Mouse (Mus musculus): ENCODE measurements around the gene Pidd1. TPM values are rescaled to one million over a fixed set of nuclear protein-coding genes. Genes with fewer than 3 reads are reported as not detected.
"Not testable (repeated sequence)": the region's sequence is repeated elsewhere in the genome, so short reads cannot be mapped to it uniquely, and the experiment has no call there.

The Pidd1 gene
- polyA plus RNA-seq, 1 experiment from 2014 or later: 7.3 TPM

DNA sequence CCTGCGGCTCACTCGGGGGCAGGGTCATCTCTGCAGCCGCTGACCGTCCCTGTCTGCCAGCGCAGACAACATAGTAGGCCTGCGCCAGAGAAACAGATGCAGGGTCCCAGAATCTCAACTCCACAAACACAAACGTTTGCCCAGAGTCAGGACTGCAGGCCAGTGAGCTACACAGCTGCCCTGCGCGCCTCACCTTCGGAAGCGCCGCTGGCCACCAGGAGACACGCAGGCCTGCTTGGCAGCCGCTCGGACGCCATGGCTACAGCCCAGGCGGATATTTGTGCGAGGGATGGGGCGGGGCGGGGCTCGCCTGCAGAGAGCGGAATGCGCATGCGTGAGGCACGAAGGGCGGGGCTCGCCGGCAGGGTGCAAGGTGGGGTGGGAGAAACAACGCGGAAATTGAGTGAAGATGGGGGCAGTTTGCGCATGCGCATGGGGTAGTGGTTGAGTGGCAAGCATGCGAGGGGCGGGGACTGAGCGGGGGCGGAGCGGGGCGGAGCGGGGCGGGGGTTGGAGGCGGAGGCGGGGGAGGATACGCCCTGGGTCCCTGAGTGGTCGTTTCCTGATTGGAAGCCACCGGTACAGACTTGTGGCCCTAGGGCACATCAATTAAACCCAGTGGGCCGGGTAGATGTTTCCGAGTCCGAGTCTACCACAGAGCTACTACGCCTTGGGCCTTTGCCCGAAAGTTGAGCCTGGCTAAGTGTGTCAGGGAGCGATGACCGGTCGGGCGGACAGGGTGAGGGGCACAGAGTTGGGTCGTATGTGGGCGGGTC is 29.8 kb downstream of the Pidd1 start, which contains the start of gene Gatd1:
TSS of gene Gatd1 (minus strand) at position 328 of the 776 bp plus-strand sequence.
- peak within 1 kb of the TSS; percentile 85 for H3K27ac ChIP-seq (ENCODE audit: low read length)
- H3K27me3 ChIP-seq (replicated peaks; ENCODE audit: control insufficient read depth, insufficient read depth, low read length): no peaks in the 10 kb centered on the region
- no peaks in the 10 kb centered on the region for H3K9me3 ChIP-seq (ENCODE audit: control insufficient read depth, low read length)
- H3K9ac ChIP-seq (ENCODE audit: low read depth, low read length): peak within 1 kb of the TSS; percentile 79
- H3K4me1 ChIP-seq (ENCODE audit: control insufficient read depth, insufficient read depth, low read length): peaks cover 15% of the 10 kb centered on the region
- no peaks in the 10 kb centered on the region for H3K36me3 ChIP-seq (ENCODE audit: control insufficient read depth, insufficient read depth, low read length)
- peak within 1 kb of the TSS; percentile 88 for H3K4me2 ChIP-seq (ENCODE audit: low read depth, low read length)
- WGBS: under 1% methylated on average over 50 of the region's 56 CpGs
- ATAC-seq: peak; percentile 87
- peak within 1 kb of the TSS; percentile 78 for H3K4me3 ChIP-seq (ENCODE audit: low read length)

DNA sequence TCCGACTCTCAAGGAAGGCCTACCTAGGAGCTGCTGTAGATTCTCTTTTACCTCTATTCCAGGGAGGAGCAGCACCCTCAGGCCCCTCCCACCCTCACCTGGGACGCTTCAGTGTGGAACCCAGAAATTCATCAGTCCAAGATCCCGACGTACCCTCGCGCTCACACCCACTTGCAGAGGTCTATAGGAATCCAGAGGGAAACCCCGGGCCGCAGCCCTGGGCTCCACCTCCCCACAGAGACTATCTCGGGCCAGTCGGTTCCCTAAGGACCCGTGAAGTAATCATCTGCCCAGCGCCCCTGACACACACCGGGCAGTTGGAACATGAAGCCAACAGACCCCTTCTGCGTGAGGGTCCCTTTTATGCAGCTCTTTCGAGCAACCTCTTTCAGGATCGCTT is 30.5 kb downstream of the Pidd1 start:
- peaks cover 16% of the 10 kb centered on the region for H3K4me1 ChIP-seq (ENCODE audit: control insufficient read depth, insufficient read depth, low read length)
- peak overlapping the region; percentile 88 for H3K4me2 ChIP-seq (ENCODE audit: low read depth, low read length)
- H3K36me3 ChIP-seq (ENCODE audit: control insufficient read depth, insufficient read depth, low read length): peaks cover 3% of the 10 kb centered on the region; the same call in 1 of the 2 replicates
- H3K4me3 ChIP-seq (ENCODE audit: low read length): peak overlapping the region; percentile 78
- peak; percentile 3 for ATAC-seq
- H3K9me3 ChIP-seq (ENCODE audit: control insufficient read depth, low read length): no peaks in the 10 kb centered on the region
- H3K27ac ChIP-seq (ENCODE audit: low read length): peak overlapping the region; percentile 85
- H3K9ac ChIP-seq (ENCODE audit: low read depth, low read length): peak overlapping the region; percentile 79
- H3K27me3 ChIP-seq (replicated peaks; ENCODE audit: control insufficient read depth, insufficient read depth, low read length): no peaks in the 10 kb centered on the region
- 2% methylated on average over 16 of the region's 16 CpGs for WGBS

DNA sequence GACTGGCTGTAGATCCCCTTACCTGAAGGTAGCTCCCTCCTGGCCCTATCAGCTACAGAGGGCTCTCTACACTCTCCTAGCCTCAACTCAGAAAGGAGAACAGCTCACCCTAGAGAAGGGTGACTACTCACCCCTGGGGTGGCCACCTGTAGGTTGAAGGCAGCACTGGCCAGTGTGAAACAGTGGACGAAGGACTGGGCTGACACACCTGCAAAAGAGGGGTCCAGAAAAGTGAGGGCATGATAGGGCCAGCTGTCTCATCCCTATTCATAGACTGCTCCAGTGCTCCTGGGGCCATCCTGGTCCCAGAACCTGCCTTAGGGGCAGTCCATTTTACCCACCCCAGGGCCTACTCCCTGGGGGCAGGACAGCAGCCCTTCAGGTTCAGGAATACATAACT is 32.2 kb downstream of the Pidd1 start:
- no peak overlapping the region for H3K4me2 ChIP-seq (ENCODE audit: low read depth, low read length)
- no peak overlapping the region for H3K4me3 ChIP-seq (ENCODE audit: low read length)

DNA sequence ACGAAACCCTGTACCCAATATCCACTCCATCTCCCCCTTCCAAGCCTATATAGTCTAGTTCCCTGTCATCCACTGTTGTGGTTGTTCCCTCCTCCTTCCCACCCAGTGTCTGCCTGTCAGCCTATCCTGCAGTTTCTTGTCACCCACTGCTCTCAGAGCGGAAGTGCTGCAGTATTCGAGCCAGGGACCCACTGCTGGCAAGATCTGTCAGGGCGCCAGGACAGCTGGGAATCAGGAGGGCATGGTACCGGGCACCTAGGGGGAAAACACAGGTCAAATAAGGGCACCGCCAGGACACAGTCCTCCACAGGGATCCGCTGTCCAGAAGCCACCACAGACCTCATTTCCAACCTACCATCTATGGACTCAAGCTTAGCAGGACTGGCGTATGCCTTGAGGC is 33.2 kb downstream of the Pidd1 start:
- Histone ChIP-seq H3K4me2 (ENCODE audit: low read depth, low read length) (no peak overlapping the region), H3K36me3 (ENCODE audit: control insufficient read depth, insufficient read depth, low read length) (peaks cover 6% of the 10 kb centered on the region; the same call in 1 of the 2 replicates), H3K9ac (ENCODE audit: low read depth, low read length) (no peak overlapping the region), H3K4me1 (ENCODE audit: control insufficient read depth, insufficient read depth, low read length) (peaks cover 16% of the 10 kb centered on the region), H3K27me3 (replicated peaks; ENCODE audit: control insufficient read depth, insufficient read depth, low read length) (no peaks in the 10 kb centered on the region), H3K27ac (ENCODE audit: low read length) (no peak overlapping the region), H3K4me3 (ENCODE audit: low read length) (no peak overlapping the region), H3K9me3 (ENCODE audit: control insufficient read depth, low read length) (no peaks in the 10 kb centered on the region)
- WGBS: 92% methylated on average over 8 of the region's 8 CpGs
- no peak for ATAC-seq

More for the DNA sequence above, 32.2 kb downstream of the Pidd1 start:
- no peak for ATAC-seq
- no peaks in the 10 kb centered on the region for H3K9me3 ChIP-seq (ENCODE audit: control insufficient read depth, low read length)
- H3K27ac ChIP-seq (ENCODE audit: low read length): no peak overlapping the region
- H3K27me3 ChIP-seq (replicated peaks; ENCODE audit: control insufficient read depth, insufficient read depth, low read length): no peaks in the 10 kb centered on the region
- 87% methylated on average over 1 of the region's 1 CpGs for WGBS
- peaks cover 16% of the 10 kb centered on the region for H3K4me1 ChIP-seq (ENCODE audit: control insufficient read depth, insufficient read depth, low read length)
- 0 out of 2 replicates have a peak overlapping the region, but pooled peaks have one; percentile 22 for H3K9ac ChIP-seq (ENCODE audit: low read depth, low read length)
- peaks cover 6% of the 10 kb centered on the region; the same call in 1 of the 2 replicates for H3K36me3 ChIP-seq (ENCODE audit: control insufficient read depth, insufficient read depth, low read length)

DNA sequence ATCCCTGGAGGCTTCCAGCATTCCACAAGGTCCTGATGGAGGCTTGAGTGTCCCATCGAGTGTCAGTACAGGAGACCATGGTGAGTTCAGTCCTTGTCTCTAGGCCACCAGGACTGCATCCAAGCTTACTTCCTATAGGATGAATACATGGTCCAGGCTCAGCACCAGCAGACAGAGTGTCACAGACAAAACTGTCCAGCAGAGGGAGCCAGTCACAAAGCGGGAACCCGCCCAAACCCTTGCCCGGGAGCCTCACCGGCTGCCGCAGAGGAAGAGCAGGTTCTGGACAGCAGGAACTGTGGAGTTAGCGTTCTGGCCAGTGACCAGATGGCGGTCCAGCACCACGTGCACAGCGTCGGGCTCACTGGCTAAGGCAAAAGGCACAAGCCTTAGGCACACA is 35.0 kb downstream of the Pidd1 start:
- peak; percentile 73 for ATAC-seq
- no peak overlapping the region for H3K4me2 ChIP-seq (ENCODE audit: low read depth, low read length)
- H3K4me3 ChIP-seq (ENCODE audit: low read length): no peak overlapping the region
- H3K9me3 ChIP-seq (ENCODE audit: control insufficient read depth, low read length): no peaks in the 10 kb centered on the region
- H3K27me3 ChIP-seq (replicated peaks; ENCODE audit: control insufficient read depth, insufficient read depth, low read length): no peaks in the 10 kb centered on the region
- H3K36me3 ChIP-seq (ENCODE audit: control insufficient read depth, insufficient read depth, low read length): peaks cover 6% of the 10 kb centered on the region; the same call in 1 of the 2 replicates
- WGBS: 15% methylated on average over 11 of the region's 11 CpGs
- no peak overlapping the region for H3K27ac ChIP-seq (ENCODE audit: low read length)
- H3K4me1 ChIP-seq (ENCODE audit: control insufficient read depth, insufficient read depth, low read length): peaks cover 11% of the 10 kb centered on the region; the same call in 1 of the 2 replicates
- no peak overlapping the region for H3K9ac ChIP-seq (ENCODE audit: low read depth, low read length)

DNA sequence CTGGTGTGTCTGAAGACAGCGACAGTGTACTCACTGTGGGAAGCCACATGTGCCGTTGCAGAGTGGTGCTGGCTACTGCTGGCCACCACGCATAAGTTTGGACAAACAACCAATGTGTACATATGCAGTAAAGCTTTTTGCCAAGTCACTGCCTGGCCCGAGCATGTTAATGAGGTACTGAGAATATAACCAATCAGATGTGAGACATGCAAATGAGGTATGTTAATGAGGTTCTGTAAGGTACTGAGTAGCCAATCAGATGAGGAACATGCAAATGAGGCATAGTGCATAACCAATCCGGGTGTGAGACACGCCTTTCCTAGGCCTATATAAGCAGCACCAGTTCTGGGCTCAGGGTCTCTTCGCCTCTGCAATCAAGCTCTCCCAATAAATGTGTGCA is 36.2 kb downstream of the Pidd1 start:
- 97% methylated on average over 7 of the region's 7 CpGs for WGBS
- not testable (repeated sequence) for H3K4me2 ChIP-seq (ENCODE audit: low read depth, low read length); ATAC-seq

DNA sequence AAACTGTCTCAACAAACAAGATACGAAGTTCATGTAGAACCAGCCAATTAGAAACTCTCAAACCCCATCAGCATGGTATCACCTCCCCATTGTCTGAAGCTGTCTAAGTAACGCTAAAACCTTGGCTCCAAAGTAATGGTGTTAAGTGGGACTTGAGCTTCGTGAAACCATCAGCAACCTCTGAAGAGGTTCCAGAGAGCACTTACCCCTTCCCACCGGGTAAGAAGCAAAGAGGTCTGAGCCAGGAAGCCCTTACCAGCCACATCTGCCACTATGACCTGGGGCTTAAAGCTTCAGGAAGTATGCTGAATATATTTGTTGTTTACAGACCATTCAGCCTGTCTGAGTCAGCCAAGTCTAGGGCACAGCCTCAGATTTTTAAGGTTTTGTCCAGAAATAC is 38.4 kb downstream of the Pidd1 start:
- H3K36me3 ChIP-seq (ENCODE audit: control insufficient read depth, insufficient read depth, low read length): peaks cover 20% of the 10 kb centered on the region; the same call in 1 of the 2 replicates

More for the DNA sequence above, 36.2 kb downstream of the Pidd1 start:
- H3K27me3 ChIP-seq (replicated peaks; ENCODE audit: control insufficient read depth, insufficient read depth, low read length); H3K27ac ChIP-seq (ENCODE audit: low read length); H3K4me1 ChIP-seq (ENCODE audit: control insufficient read depth, insufficient read depth, low read length); H3K9ac ChIP-seq (ENCODE audit: low read depth, low read length); H3K36me3 ChIP-seq (ENCODE audit: control insufficient read depth, insufficient read depth, low read length); H3K9me3 ChIP-seq (ENCODE audit: control insufficient read depth, low read length); H3K4me3 ChIP-seq (ENCODE audit: low read length): not testable (repeated sequence)

DNA sequence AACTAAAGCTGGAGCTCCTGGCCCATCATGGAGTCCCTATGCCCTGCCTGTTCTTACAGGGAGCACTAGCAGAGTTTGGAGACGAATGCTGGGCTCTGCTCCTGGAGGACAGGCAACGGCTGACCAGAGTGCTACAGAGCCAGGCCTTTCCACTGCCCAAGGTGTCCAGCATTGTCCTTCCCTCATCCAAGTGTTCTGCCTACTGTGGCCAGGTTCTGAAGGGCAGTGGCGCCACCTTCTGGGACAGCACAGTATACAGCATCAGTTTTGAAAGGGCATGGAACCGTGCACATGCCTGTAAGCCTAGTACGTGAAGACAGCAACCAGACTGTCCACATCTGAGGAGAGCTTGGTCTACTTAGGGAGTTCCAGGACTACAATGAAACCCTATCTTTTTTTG is 40.5 kb downstream of the Pidd1 start:
- Histone ChIP-seq H3K9me3 (ENCODE audit: control insufficient read depth, low read length) (no peaks in the 10 kb centered on the region), H3K4me3 (ENCODE audit: low read length) (no peak overlapping the region), H3K9ac (ENCODE audit: low read depth, low read length) (no peak overlapping the region), H3K4me2 (ENCODE audit: low read depth, low read length) (no peak overlapping the region), H3K4me1 (ENCODE audit: control insufficient read depth, insufficient read depth, low read length) (no peaks in the 10 kb centered on the region), H3K27ac (ENCODE audit: low read length) (no peak overlapping the region), H3K27me3 (replicated peaks; ENCODE audit: control insufficient read depth, insufficient read depth, low read length) (no peaks in the 10 kb centered on the region), H3K36me3 (ENCODE audit: control insufficient read depth, insufficient read depth, low read length) (peaks cover 26% of the 10 kb centered on the region)
- 46% methylated on average over 5 of the region's 5 CpGs for WGBS
- peak; percentile 73 for ATAC-seq

More for the DNA sequence above, 38.4 kb downstream of the Pidd1 start:
- H3K27me3 ChIP-seq (replicated peaks; ENCODE audit: control insufficient read depth, insufficient read depth, low read length): no peaks in the 10 kb centered on the region
- H3K9ac ChIP-seq (ENCODE audit: low read depth, low read length): no peak overlapping the region
- H3K9me3 ChIP-seq (ENCODE audit: control insufficient read depth, low read length): no peaks in the 10 kb centered on the region
- H3K4me2 ChIP-seq (ENCODE audit: low read depth, low read length): no peak overlapping the region
- no peak overlapping the region for H3K4me3 ChIP-seq (ENCODE audit: low read length)
- 80% methylated on average over 4 of the region's 4 CpGs for WGBS
- no peak overlapping the region for H3K27ac ChIP-seq (ENCODE audit: low read length)
- no peak for ATAC-seq
- peaks cover 5% of the 10 kb centered on the region; the same call in 1 of the 2 replicates for H3K4me1 ChIP-seq (ENCODE audit: control insufficient read depth, insufficient read depth, low read length)

DNA sequence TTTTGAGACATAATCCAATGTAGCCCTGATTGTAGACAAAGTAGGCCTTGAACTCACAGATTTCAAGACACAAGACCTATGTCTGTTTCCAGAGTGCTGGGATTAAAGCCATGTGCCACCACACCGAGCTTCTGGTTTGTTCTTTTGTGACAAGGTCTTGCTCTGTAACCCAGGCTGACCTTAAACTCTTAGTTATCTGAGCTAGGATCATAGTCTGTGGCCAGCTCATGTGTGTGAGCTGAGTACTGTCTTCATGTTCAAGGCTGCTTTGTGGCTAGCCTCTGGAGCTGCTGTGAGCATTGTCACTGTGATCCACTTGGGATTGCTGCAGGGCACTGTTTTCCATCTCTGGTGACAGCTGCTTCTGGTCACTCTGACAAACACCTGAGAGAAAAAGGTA is 48.5 kb downstream of the Pidd1 start:
- Histone ChIP-seq H3K27ac (ENCODE audit: low read length) (no peak overlapping the region), H3K4me2 (ENCODE audit: low read depth, low read length) (no peak overlapping the region), H3K9ac (ENCODE audit: low read depth, low read length) (no peak overlapping the region), H3K27me3 (replicated peaks; ENCODE audit: control insufficient read depth, insufficient read depth, low read length) (no peaks in the 10 kb centered on the region), H3K36me3 (ENCODE audit: control insufficient read depth, insufficient read depth, low read length) (peaks cover 8% of the 10 kb centered on the region), H3K4me1 (ENCODE audit: control insufficient read depth, insufficient read depth, low read length) (peaks cover 10% of the 10 kb centered on the region), H3K4me3 (ENCODE audit: low read length) (no peak overlapping the region), H3K9me3 (ENCODE audit: control insufficient read depth, low read length) (no peaks in the 10 kb centered on the region)
- ATAC-seq: no peak
- 80% methylated on average over 1 of the region's 1 CpGs for WGBS

Data from intestine, embryonic 16.5 days (tissue).